Mouse (Mus musculus) bone marrow macrophage, adult 2 months (primary cell): ENCODE results near the gene Rasa4.

ENCODE experiments used
- CTCF ChIP-seq: IDR thresholded peaks from 2 replicates; pipeline ENCODE4 v1.5.1; 2012; ENCODE audit warnings: low read depth, mild to moderate bottlenecking, low read length, moderate library complexity
- POLR2A ChIP-seq: IDR thresholded peaks from 2 replicates; pipeline ENCODE4 v1.6.1; 2012; ENCODE audit warnings: mild to moderate bottlenecking, low read depth, low read length, borderline replicate concordance

DNA sequence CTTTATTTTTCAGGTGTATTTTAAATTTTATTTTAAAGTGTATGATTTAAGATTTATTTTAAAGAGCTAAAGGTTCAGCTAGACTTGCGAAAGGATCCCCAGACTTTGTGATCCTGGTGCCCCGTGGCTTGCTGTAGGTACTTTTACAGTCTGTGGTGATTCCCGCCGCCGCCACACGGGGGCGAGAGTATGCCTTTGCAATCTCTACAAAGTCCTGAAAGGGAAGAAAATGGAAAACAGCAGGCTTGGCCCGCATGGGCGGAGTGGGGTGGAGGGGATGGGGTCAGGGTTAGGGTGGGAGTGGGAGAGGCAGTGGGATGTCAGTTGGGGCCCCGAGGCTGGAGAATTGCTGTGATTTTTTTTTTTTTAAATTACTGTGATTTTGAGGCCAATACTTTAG lies 37.7 kb upstream of the Rasa4 start:
- TF ChIP-seq POLR2A = no peak
- TF ChIP-seq CTCF = peak; percentile 69
